Mouse (Mus musculus) liver, embryonic 14.5 days (tissue): ENCODE measurements around the gene Dnah5.

Experiments
- CTCF ChIP-seq: IDR thresholded peaks from 2 replicates; pipeline ENCODE4 v1.5.1; 2016; ENCODE audit warnings: antibody characterized with exemption, low read depth, control low read depth
- EP300 ChIP-seq: IDR thresholded peaks from 2 replicates; pipeline ENCODE4 v1.6.1; 2016; ENCODE audit warnings: antibody characterized with exemption, low read depth

GRCm38 (mm10) chr15:28395481-28395880, 191.9 kb downstream of the Dnah5 start:
- TF ChIP-seq CTCF (no peak), EP300 (no peak)
